Mouse (Mus musculus): ENCODE data around the gene Pdia4. TPM values are rescaled to one million over a fixed set of nuclear protein-coding genes. Genes with fewer than 3 reads are reported as not detected.
A peak's percentile ranks its signal among the peaks of the same experiment; 100 is the strongest.

Pdia4 gene
- polyA plus RNA-seq, 1 experiment from 2014 or later: 258 TPM

DNA sequence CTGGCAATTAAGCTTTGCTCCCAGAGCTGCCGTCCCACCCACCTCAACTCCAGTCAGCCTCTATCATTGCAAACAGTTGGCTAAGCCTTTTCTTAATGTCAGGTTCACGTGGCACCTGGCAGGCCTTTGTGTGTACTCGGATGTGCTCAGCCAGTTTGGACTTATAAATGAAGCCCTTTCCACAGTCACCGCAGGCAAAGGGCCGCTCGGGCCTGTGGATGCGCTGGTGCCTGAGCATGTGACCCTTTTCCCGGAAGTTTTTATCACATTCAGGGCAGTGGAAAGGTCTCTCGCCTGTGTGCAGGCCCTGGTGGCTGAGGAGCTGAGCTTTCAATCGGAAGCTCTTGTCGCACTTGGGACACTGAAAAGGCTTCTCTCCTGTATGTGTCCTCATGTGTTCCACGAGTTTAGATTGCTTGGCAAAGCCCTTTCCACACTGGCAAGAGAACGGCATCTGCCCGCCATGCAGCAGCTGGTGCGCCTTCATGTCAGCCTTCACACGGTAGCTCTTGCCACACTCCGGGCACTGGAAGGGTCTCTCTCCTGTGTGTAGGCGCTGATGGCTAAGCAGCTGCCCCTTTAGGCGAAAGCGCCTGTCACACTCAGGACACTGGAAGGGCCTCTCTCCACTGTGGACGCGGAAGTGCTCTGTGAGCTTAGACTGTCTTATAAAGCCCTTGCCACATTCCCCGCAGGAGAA is 6.5 kb upstream of the Pdia4 start:
- no peak overlapping the region for H3K27ac ChIP-seq (ENCODE audit: low read depth, low read length)
- no peak overlapping the region for H3K9ac ChIP-seq (ENCODE audit: low read length)
- no peak overlapping the region for H3K4me2 ChIP-seq
- peaks cover 13% of the 10 kb centered on the region; the same call in 1 of the 2 replicates for H3K36me3 ChIP-seq (ENCODE audit: control insufficient read depth, insufficient read depth, low read length)
- no peaks in the 10 kb centered on the region for H3K27me3 ChIP-seq (ENCODE audit: control insufficient read depth, insufficient read depth, low read length)
- no peak overlapping the region for H3K4me3 ChIP-seq (ENCODE audit: low read depth, low read length)
- H3K4me1 ChIP-seq (ENCODE audit: control insufficient read depth, insufficient read depth, low read length): no peaks in the 10 kb centered on the region
- 94% methylated on average over 23 of the region's 23 CpGs for WGBS
- DNase-seq (ENCODE audit: low spot score, missing footprints) (peak; percentile 71), ATAC-seq (ENCODE audit: low FRiP score) (no peak)
- H3K9me3 ChIP-seq (ENCODE audit: control insufficient read depth, low read length): no peaks in the 10 kb centered on the region

DNA sequence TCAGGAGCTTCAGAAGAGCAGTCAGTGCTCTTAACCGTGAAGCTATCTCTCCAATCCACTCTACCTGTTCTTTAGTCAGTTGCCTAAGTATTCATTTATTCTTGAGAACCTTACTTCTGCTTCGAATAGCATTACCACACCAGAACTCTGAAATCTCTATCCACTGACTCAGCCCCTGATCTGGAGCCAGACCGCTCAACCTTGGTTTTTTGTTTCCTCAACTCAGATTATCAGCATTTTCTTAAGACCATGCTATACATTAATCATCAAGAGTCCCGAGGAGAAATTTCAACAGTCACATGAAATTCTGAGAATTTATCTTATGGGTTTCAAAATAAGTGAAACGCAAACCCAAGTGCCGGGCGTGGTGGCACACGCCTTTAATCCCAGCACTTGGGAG is 5.5 kb upstream of the Pdia4 start:
- WGBS: 95% methylated on average over 8 of the region's 8 CpGs
- H3K9ac ChIP-seq (ENCODE audit: low read length): no peak overlapping the region
- peaks cover 13% of the 10 kb centered on the region; the same call in 1 of the 2 replicates for H3K36me3 ChIP-seq (ENCODE audit: control insufficient read depth, insufficient read depth, low read length)

DNA sequence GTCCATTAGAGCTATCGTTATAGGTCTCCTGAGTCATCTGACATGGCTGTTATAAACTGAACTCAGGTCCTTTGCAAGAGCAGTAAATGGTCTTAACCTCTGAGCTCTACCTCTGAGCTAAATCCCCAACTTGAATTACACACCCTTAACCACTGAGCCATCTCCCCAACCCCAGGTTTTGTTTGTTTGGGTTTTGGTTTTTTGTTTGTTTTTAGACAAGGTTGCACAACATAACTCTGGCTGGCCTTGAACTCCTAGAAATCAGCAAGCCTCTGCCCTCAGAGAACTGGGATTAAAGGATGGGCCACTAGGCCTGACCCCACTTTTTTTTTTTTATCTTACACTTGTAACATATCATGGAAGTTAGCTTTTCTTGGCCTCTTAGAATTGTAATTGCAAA is 2.9 kb upstream of the Pdia4 start:
- H3K27ac ChIP-seq (ENCODE audit: low read depth, low read length): no peak overlapping the region

More for the DNA sequence above, 5.5 kb upstream of the Pdia4 start:
- Histone ChIP-seq H3K27me3 (ENCODE audit: control insufficient read depth, insufficient read depth, low read length) (no peaks in the 10 kb centered on the region), H3K27ac (ENCODE audit: low read depth, low read length) (no peak overlapping the region), H3K4me1 (ENCODE audit: control insufficient read depth, insufficient read depth, low read length) (peaks cover 2% of the 10 kb centered on the region; the same call in 1 of the 2 replicates), H3K4me2 (no peak overlapping the region), H3K4me3 (ENCODE audit: low read depth, low read length) (no peak overlapping the region), H3K9me3 (ENCODE audit: control insufficient read depth, low read length) (no peaks in the 10 kb centered on the region)
- DNase-seq (ENCODE audit: low spot score, missing footprints) (no peak), ATAC-seq (ENCODE audit: low FRiP score) (no peak)

DNA sequence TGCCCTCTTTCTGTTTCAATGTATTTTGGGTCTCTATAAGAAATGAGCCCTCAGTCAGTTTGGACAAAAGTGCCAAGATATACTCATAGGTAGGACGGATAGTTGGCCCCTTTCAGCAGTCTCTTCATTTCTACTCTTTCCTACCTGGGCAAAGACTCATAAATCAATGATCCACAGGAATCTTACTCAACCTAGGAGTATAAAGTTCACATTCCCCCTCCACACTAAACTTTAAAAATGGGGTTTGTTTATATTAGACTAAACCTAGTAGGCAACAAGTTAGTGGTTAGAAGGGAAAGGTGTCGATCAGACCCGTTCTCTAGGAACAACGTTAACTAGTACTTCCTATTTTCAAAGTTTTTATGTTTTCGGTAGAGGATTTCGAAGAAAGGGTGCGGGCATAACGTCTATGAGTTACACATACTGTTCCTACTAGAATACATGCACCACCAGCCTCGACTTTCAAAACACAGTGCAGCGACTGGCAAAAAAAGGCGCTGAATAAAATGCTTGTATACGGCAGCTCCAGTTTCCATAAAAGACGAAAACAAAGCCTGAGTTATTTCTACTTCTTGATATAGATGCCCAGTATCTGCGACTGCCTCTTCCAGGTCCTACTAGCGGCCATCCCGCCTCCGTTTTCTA is 837 bp downstream of the Pdia4 start:
- peak; percentile 89 for DNase-seq (ENCODE audit: low spot score, missing footprints)
- Histone ChIP-seq H3K4me3 (ENCODE audit: low read depth, low read length) (peak overlapping the region; percentile 73), H3K27me3 (ENCODE audit: control insufficient read depth, insufficient read depth, low read length) (no peaks in the 10 kb centered on the region), H3K9me3 (ENCODE audit: control insufficient read depth, low read length) (no peaks in the 10 kb centered on the region), H3K4me2 (peak overlapping the region; percentile 60), H3K27ac (ENCODE audit: low read depth, low read length) (peak overlapping the region; percentile 84), H3K4me1 (ENCODE audit: control insufficient read depth, insufficient read depth, low read length) (peaks cover 16% of the 10 kb centered on the region), H3K36me3 (ENCODE audit: control insufficient read depth, insufficient read depth, low read length) (peaks cover 2% of the 10 kb centered on the region; the same call in 1 of the 2 replicates), H3K9ac (ENCODE audit: low read length) (peak overlapping the region; percentile 95)
- ATAC-seq (ENCODE audit: low FRiP score): no peak
- under 1% methylated on average over 17 of the region's 17 CpGs for WGBS

More for the DNA sequence above, 2.9 kb upstream of the Pdia4 start:
- no peak overlapping the region for H3K4me2 ChIP-seq
- H3K9me3 ChIP-seq (ENCODE audit: control insufficient read depth, low read length): no peaks in the 10 kb centered on the region
- ATAC-seq (ENCODE audit: low FRiP score): no peak
- H3K4me1 ChIP-seq (ENCODE audit: control insufficient read depth, insufficient read depth, low read length): peaks cover 13% of the 10 kb centered on the region
- H3K4me3 ChIP-seq (ENCODE audit: low read depth, low read length): no peak overlapping the region
- no peak overlapping the region for H3K9ac ChIP-seq (ENCODE audit: low read length)
- WGBS: 83% methylated on average over 1 of the region's 1 CpGs
- no peak for DNase-seq (ENCODE audit: low spot score, missing footprints)
- peaks cover 13% of the 10 kb centered on the region; the same call in 1 of the 2 replicates for H3K36me3 ChIP-seq (ENCODE audit: control insufficient read depth, insufficient read depth, low read length)
- H3K27me3 ChIP-seq (ENCODE audit: control insufficient read depth, insufficient read depth, low read length): no peaks in the 10 kb centered on the region

DNA sequence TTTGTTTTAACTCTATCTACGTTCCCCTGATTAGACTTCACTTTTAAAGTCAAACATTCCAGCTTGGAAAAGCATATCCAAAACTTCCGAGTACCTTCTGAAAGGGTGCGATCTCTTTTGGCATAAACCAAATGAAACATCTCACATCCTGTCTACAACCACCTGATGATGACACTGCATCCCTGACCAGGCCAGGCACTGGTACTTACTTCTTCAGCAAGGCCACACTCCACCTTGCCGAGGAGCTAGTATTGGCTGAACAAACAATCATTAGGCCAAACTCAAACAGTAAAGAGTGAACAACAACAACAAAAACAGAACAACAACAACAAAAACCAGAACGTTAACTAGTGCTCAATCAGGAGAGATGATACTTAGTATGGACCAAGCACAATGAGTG is 1.9 kb downstream of the Pdia4 start:
- DNase-seq (ENCODE audit: low spot score, missing footprints) (no peak), ATAC-seq (ENCODE audit: low FRiP score) (no peak)
- H3K4me3 ChIP-seq (ENCODE audit: low read depth, low read length): peak overlapping the region; percentile 73
- no peaks in the 10 kb centered on the region for H3K9me3 ChIP-seq (ENCODE audit: control insufficient read depth, low read length)
- H3K9ac ChIP-seq (ENCODE audit: low read length): peak overlapping the region; percentile 95
- no peak overlapping the region for H3K27ac ChIP-seq (ENCODE audit: low read depth, low read length)
- H3K36me3 ChIP-seq (ENCODE audit: control insufficient read depth, insufficient read depth, low read length): peaks cover 8% of the 10 kb centered on the region; the same call in 1 of the 2 replicates
- peaks cover 16% of the 10 kb centered on the region for H3K4me1 ChIP-seq (ENCODE audit: control insufficient read depth, insufficient read depth, low read length)
- no peaks in the 10 kb centered on the region for H3K27me3 ChIP-seq (ENCODE audit: control insufficient read depth, insufficient read depth, low read length)
- 74% methylated on average over 5 of the region's 5 CpGs for WGBS
- peak overlapping the region; percentile 60 for H3K4me2 ChIP-seq

DNA sequence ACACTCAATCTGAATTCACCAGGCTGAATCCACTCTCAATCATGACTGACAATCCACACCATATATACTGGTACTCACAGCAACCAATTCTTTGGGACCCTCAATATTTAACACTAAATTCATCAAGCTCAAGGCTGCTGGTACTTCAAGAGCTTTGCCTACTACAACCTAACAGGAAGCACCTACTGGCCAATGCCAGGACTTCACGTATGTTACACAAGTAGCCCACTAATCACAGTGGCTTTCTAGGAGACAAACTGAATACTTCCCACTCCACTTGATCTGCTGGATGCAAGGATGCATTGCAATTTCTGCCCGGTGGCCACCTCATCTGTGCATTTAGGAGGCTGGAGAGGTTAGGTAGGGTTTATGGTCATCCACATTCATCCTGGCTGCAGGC is 3.0 kb downstream of the Pdia4 start:
- 82% methylated on average over 2 of the region's 2 CpGs for WGBS
- Histone ChIP-seq H3K27ac (ENCODE audit: low read depth, low read length) (no peak overlapping the region), H3K27me3 (ENCODE audit: control insufficient read depth, insufficient read depth, low read length) (no peaks in the 10 kb centered on the region), H3K36me3 (ENCODE audit: control insufficient read depth, insufficient read depth, low read length) (peaks cover 16% of the 10 kb centered on the region; the same call in 1 of the 2 replicates), H3K9ac (ENCODE audit: low read length) (no peak overlapping the region), H3K4me1 (ENCODE audit: control insufficient read depth, insufficient read depth, low read length) (peaks cover 16% of the 10 kb centered on the region), H3K4me2 (no peak overlapping the region), H3K9me3 (ENCODE audit: control insufficient read depth, low read length) (no peaks in the 10 kb centered on the region), H3K4me3 (ENCODE audit: low read depth, low read length) (no peak overlapping the region)
- ATAC-seq (ENCODE audit: low FRiP score): no peak
- no peak for DNase-seq (ENCODE audit: low spot score, missing footprints)

DNA sequence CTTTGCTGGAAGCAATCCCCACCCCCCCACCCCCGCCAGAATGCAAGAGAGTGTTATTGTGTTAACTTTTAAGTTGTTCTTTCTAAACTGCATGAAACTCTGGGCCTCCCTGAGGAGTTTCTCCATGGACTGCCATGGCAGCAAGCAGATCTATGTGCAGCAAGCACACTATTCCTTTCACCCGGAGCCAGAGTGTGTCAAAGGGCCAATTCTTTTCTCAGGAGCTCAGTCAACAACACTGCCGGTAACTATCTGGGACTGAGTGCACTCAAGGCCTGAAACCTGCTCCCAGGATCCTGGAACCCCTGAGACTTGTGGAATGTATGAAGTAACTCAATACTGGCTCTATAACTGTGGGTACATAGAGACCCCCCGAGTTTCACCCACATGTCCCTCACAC is 4.2 kb downstream of the Pdia4 start:
- H3K4me3 ChIP-seq (ENCODE audit: low read depth, low read length): no peak overlapping the region
- no peak overlapping the region for H3K27ac ChIP-seq (ENCODE audit: low read depth, low read length)
- H3K9me3 ChIP-seq (ENCODE audit: control insufficient read depth, low read length): no peaks in the 10 kb centered on the region
- H3K9ac ChIP-seq (ENCODE audit: low read length): no peak overlapping the region
- no peaks in the 10 kb centered on the region for H3K27me3 ChIP-seq (ENCODE audit: control insufficient read depth, insufficient read depth, low read length)
- WGBS: 86% methylated on average over 4 of the region's 4 CpGs
- H3K36me3 ChIP-seq (ENCODE audit: control insufficient read depth, insufficient read depth, low read length): peaks cover 21% of the 10 kb centered on the region; the same call in 1 of the 2 replicates
- no peak for DNase-seq (ENCODE audit: low spot score, missing footprints)
- H3K4me1 ChIP-seq (ENCODE audit: control insufficient read depth, insufficient read depth, low read length): peaks cover 16% of the 10 kb centered on the region
- no peak for ATAC-seq (ENCODE audit: low FRiP score)
- H3K4me2 ChIP-seq: no peak overlapping the region

DNA sequence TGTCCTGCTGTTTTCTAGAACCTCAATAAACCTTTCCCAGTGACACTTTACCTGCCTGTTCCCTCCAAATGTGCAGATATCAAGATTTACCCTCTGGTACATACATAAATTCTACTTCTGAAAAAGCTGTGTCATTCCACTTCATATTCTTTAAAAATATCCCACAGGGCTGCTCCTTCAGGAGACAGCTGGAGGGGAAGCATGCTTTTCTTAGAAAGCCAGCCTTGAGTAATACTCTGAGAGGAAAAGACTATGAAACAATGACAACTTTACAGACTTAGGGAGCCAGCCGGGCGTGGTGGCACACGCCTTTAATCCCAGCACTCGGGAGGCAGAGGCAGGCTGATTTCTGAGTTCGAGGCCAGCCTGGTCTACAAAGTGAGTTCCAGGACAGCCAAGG is 4.7 kb downstream of the Pdia4 start:
- Histone ChIP-seq H3K9me3 (ENCODE audit: control insufficient read depth, low read length) (no peaks in the 10 kb centered on the region), H3K27me3 (ENCODE audit: control insufficient read depth, insufficient read depth, low read length) (no peaks in the 10 kb centered on the region), H3K4me2 (no peak overlapping the region), H3K4me3 (ENCODE audit: low read depth, low read length) (no peak overlapping the region), H3K4me1 (ENCODE audit: control insufficient read depth, insufficient read depth, low read length) (peaks cover 14% of the 10 kb centered on the region), H3K27ac (ENCODE audit: low read depth, low read length) (no peak overlapping the region), H3K9ac (ENCODE audit: low read length) (no peak overlapping the region), H3K36me3 (ENCODE audit: control insufficient read depth, insufficient read depth, low read length) (peaks cover 26% of the 10 kb centered on the region)
- no peak for DNase-seq (ENCODE audit: low spot score, missing footprints)
- 92% methylated on average over 5 of the region's 5 CpGs for WGBS
- no peak for ATAC-seq (ENCODE audit: low FRiP score)

DNA sequence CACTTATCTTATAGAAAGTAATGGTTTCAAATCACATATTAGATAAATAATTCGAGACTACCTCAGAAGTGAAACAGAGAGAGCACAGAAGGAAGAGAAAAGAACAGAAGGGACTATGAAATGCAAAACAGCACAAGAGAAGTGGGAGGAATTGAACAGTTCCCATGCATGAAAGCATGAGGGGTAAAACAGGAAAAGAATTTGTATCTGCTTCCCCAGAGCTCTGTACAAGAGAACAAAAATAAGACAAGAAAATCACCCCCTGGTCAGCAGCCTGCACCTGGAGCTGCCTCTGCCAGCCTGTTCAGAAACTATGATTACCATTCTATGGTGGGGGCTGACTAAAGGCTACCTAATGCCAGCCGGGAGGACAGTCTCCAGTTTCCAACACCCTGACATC is 5.8 kb downstream of the Pdia4 start:
- Histone ChIP-seq H3K27ac (ENCODE audit: low read depth, low read length) (no peak overlapping the region), H3K4me1 (ENCODE audit: control insufficient read depth, insufficient read depth, low read length) (peaks cover 14% of the 10 kb centered on the region), H3K27me3 (ENCODE audit: control insufficient read depth, insufficient read depth, low read length) (no peaks in the 10 kb centered on the region), H3K9ac (ENCODE audit: low read length) (no peak overlapping the region), H3K36me3 (ENCODE audit: control insufficient read depth, insufficient read depth, low read length) (peaks cover 34% of the 10 kb centered on the region), H3K4me2 (no peak overlapping the region), H3K4me3 (ENCODE audit: low read depth, low read length) (no peak overlapping the region), H3K9me3 (ENCODE audit: control insufficient read depth, low read length) (no peaks in the 10 kb centered on the region)
- no peak for ATAC-seq (ENCODE audit: low FRiP score)
- 90% methylated on average over 2 of the region's 2 CpGs for WGBS
- no peak for DNase-seq (ENCODE audit: low spot score, missing footprints)
